15 mouse cellular contexts compared by ENCODE assay signal in genomic region chr11:121829947-121830346, GRCm38 (mm10). TPM values are rescaled to one million over a fixed set of nuclear protein-coding genes. Genes with fewer than 3 reads are reported as not detected.
DNase-seq lines count a peak whose midpoint lies in the region; ATAC-seq and TF ChIP-seq lines count a peak whose summit lies in the region.
"Had no signal": no experiment of that assay in that cellular context is flagged by ENCODE, and none has a peak within 500 bp of the region (broad histone marks: within the 10 kb centered on the region; RNA-seq: fewer than 3 reads in every experiment).

Ptchd3 (plus strand) TSS chr11:121830247.

- 0 out of 2 replicates have a peak, but pooled peaks cover 10% of the 10 kb centered on the region for H3K27me3 ChIP-seq in heart, embryonic 14.5 days (ENCODE audit: control insufficient read depth, insufficient read depth, low read length)
- no peaks in the 10 kb centered on the region for H3K27me3 ChIP-seq in kidney, postnatal 0 days (ENCODE audit: insufficient read depth, low read length)
- H3K27me3 ChIP-seq in limb, embryonic 13.5 days: peaks cover 13% of the 10 kb centered on the region
- H3K27me3 ChIP-seq: neural tube, embryonic 13.5 days had no signal

- peak within 1 kb of the TSS; percentile 52 for H3K4me2 ChIP-seq in heart, embryonic 14.5 days (ENCODE audit: low read length)
- H3K4me2 ChIP-seq in kidney, postnatal 0 days (ENCODE audit: low read length): no peak within 1 kb of the TSS
- H3K4me2 ChIP-seq in limb, embryonic 13.5 days (replicated peaks): peak within 1 kb of the TSS; percentile 42
- H3K4me2 ChIP-seq: hindbrain, embryonic 14.5 days; midbrain, embryonic 12.5 days; neural tube, embryonic 13.5 days had no signal

- intact Hi-C loops in heart, postnatal 25 days (cut with DNase I): no loop called here

- DNase-seq in heart, postnatal 25 days (ENCODE audit: low spot score): no peak
- peak; percentile 18 for DNase-seq in kidney, postnatal 0 days (ENCODE audit: low spot score)
- DNase-seq in kidney, adult 18-20 months: no peak
- DNase-seq in R1 (ENCODE audit: low read depth, low spot score): peak; percentile 46
- DNase-seq in left cerebral cortex, adult 9 months (ENCODE audit: low spot score in 2 of 2): no peak
- DNase-seq: adrenal gland, postnatal 14 days; retina, postnatal 1 day; spleen, adult 18-20 months had no signal

- 52% methylated on average over 18 of the region's 18 CpGs for WGBS in heart, embryonic 14.5 days
- WGBS in kidney, postnatal 0 days: 60% methylated on average over 18 of the region's 18 CpGs
- WGBS in limb, embryonic 13.5 days: 61% methylated on average over 18 of the region's 18 CpGs

- H3K9me3 ChIP-seq in heart, embryonic 14.5 days (ENCODE audit: control insufficient read depth, low read length): peaks cover 4% of the 10 kb centered on the region
- no peaks in the 10 kb centered on the region for H3K9me3 ChIP-seq in kidney, postnatal 0 days (replicated peaks; ENCODE audit: low read length)
- peaks cover 15% of the 10 kb centered on the region for H3K9me3 ChIP-seq in limb, embryonic 13.5 days
- H3K9me3 ChIP-seq: neural tube, embryonic 13.5 days had no signal

- peak within 1 kb of the TSS; percentile 4 to 5; a peak in 2 of 4 replicates for H3K4me3 ChIP-seq in heart, embryonic 14.5 days (ENCODE audit: control insufficient read depth in 1 of 2, insufficient read depth in 1 of 2, low read depth in 1 of 2, low read length in 2 of 2)
- H3K4me3 ChIP-seq in kidney, postnatal 0 days (replicated peaks; ENCODE audit: low read depth, low read length): no peak within 1 kb of the TSS
- H3K4me3 ChIP-seq in limb, embryonic 13.5 days: peak within 1 kb of the TSS; percentile 15; the same call in 1 of the 2 replicates
- H3K4me3 ChIP-seq: midbrain, embryonic 12.5 days; neural tube, embryonic 13.5 days had no signal

- H3K9ac ChIP-seq in heart, embryonic 14.5 days (ENCODE audit: low read length): no peak within 1 kb of the TSS
- no peak within 1 kb of the TSS for H3K9ac ChIP-seq in kidney, postnatal 0 days (ENCODE audit: low read depth, low read length)
- H3K9ac ChIP-seq in limb, embryonic 13.5 days: no peak within 1 kb of the TSS
- H3K9ac ChIP-seq: hindbrain, embryonic 14.5 days; midbrain, embryonic 12.5 days; neural tube, embryonic 13.5 days had no signal

- H3K36me3 ChIP-seq in heart, embryonic 14.5 days (ENCODE audit: control insufficient read depth, insufficient read depth, low read length): no peaks in the 10 kb centered on the region
- no peaks in the 10 kb centered on the region for H3K36me3 ChIP-seq in kidney, postnatal 0 days (ENCODE audit: insufficient read depth, low read length)
- no peaks in the 10 kb centered on the region for H3K36me3 ChIP-seq in limb, embryonic 13.5 days
- H3K36me3 ChIP-seq: midbrain, embryonic 12.5 days; neural tube, embryonic 13.5 days had no signal

- peaks cover 0 to 4% of the 10 kb centered on the region in 2 experiments; a peak in 2 of 4 replicates for H3K4me1 ChIP-seq in heart, embryonic 14.5 days (ENCODE audit: control insufficient read depth in 2 of 2, insufficient read depth in 2 of 2, low read length in 2 of 2)
- H3K4me1 ChIP-seq in kidney, postnatal 0 days (replicated peaks; ENCODE audit: insufficient read depth, low read length): no peaks in the 10 kb centered on the region
- H3K4me1 ChIP-seq in limb, embryonic 13.5 days: 0 out of 2 replicates have a peak, but pooled peaks cover 3% of the 10 kb centered on the region
- H3K4me1 ChIP-seq: midbrain, embryonic 12.5 days; neural tube, embryonic 13.5 days had no signal

- TF ChIP-seq CTCF in kidney, postnatal 0 days (IDR thresholded peaks at IDR 0.05; ENCODE audit: low read depth): no peak

- no peak within 1 kb of the TSS for H3K27ac ChIP-seq in heart, embryonic 14.5 days (replicated peaks in 1 of 2; ENCODE audit: control insufficient read depth in 1 of 2, insufficient read depth in 1 of 2, low read depth in 2 of 2, low read length in 2 of 2)
- H3K27ac ChIP-seq in kidney, postnatal 0 days: no peak within 1 kb of the TSS
- no peak within 1 kb of the TSS for H3K27ac ChIP-seq in limb, embryonic 13.5 days
- H3K27ac ChIP-seq: hindbrain, embryonic 14.5 days; midbrain, embryonic 12.5 days; neural tube, embryonic 13.5 days had no signal

- no peak for ATAC-seq in heart, embryonic 14.5 days (ENCODE audit: insufficient number of reproducible peaks, insufficient read depth, low FRiP score, low read depth)
- no peak for ATAC-seq in kidney, postnatal 0 days (replicated peaks; ENCODE audit: low FRiP score, low read depth)
- no peak for ATAC-seq in limb, embryonic 13.5 days (ENCODE audit: low FRiP score, low read depth)
- ATAC-seq: lung, postnatal 0 days had no signal

RNA-seq across cellular contexts. Expression of gene Ptchd3, which starts in this region (rescaled TPM):
- 0.05 and 0.08 TPM in 2 replicates for polyA plus RNA-seq in heart, embryonic 14.5 days (2014; fragmentation: Nextera tagmentation; extraction: Ambion mirVana)
- under 1 TPM; 0.26 to 0.28 TPM for total RNA-seq in heart, postnatal 25 days (2021)
- polyA plus RNA-seq in kidney, postnatal 0 days (2015; fragmentation: Nextera tagmentation; extraction: Ambion mirVana): not detected in 2 replicates
- polyA plus RNA-seq in limb, embryonic 13.5 days (2015; fragmentation: Nextera tagmentation; extraction: Ambion mirVana): not detected in 2 replicates
- total RNA-seq: adrenal gland, postnatal 14 days; left cerebral cortex, postnatal 25 days had no signal
- polyA plus RNA-seq: hindbrain, embryonic 14.5 days; lung, postnatal 0 days; midbrain, embryonic 12.5 days; neural tube, embryonic 13.5 days had no signal

Comparison
In these comparisons a context has a peak if more than half of its experiments do, and no peak if none do; other contexts are left out.
1. Peak in DNase-seq in kidney, postnatal 0 days; RNA of the gene not detected or under 1 TPM.